ENCODE assay signal across 30 mouse cellular contexts in the genomic region with DNA sequence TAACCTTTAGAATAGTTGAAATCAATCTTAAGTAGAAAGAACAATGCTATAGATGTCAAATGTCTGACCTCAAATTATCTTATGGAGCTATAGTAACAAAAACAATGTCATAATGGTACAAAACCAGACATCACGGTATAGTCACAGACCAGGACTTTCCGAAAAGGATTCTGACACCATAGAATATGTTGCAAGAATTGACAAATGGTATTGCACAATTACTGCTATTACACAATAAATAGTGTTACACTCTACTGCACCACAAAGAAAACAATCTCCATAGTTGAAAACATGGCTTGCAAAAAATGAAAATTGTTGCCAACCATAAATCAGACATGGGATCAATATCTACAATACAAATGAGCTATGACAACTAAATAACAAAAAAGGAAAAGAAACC. TPM values are rescaled to one million over a fixed set of nuclear protein-coding genes. Genes with fewer than 3 reads are reported as not detected.
DNase-seq lines count a peak whose midpoint lies in the region; ATAC-seq and TF ChIP-seq lines count a peak whose summit lies in the region.
"Had no signal": no experiment of that assay in that cellular context is flagged by ENCODE, and none has a peak within 500 bp of the region (broad histone marks: within the 10 kb centered on the region; RNA-seq: fewer than 3 reads in every experiment).

No protein-coding gene starts in this region.

- no peak for ATAC-seq in lung, postnatal 0 days
- peak; percentile 67 for ATAC-seq in granulocyte monocyte progenitor cell, adult 5-6 weeks (replicated peaks; ENCODE audit: poor library complexity, severe bottlenecking)
- peak; percentile 50; the same call in 1 of the 2 replicates for ATAC-seq in neutrophil, adult 5-6 weeks (ENCODE audit: extremely low read depth, insufficient number of reproducible peaks, low FRiP score, poor library complexity, severe bottlenecking)
- ATAC-seq: forebrain, embryonic 14.5 days; forebrain, postnatal 0 days had no signal

- no peaks in the 10 kb centered on the region for H3K27me3 ChIP-seq in lung, postnatal 0 days (replicated peaks; ENCODE audit: insufficient read depth, low read length)
- H3K27me3 ChIP-seq: embryonic facial prominence, embryonic 12.5 days; embryonic facial prominence, embryonic 15.5 days; hindbrain, embryonic 12.5 days; hindbrain, embryonic 15.5 days had no signal

- no peak for TF ChIP-seq EP300 in lung, postnatal 0 days (IDR thresholded peaks at IDR 0.05)

- H3K9ac ChIP-seq in lung, postnatal 0 days (replicated peaks; ENCODE audit: low read depth) = no peak overlapping the region
- H3K9ac ChIP-seq: embryonic facial prominence, embryonic 12.5 days; embryonic facial prominence, embryonic 15.5 days; forebrain, postnatal 0 days; hindbrain, embryonic 12.5 days; hindbrain, embryonic 15.5 days had no signal

- H3K36me3 ChIP-seq in lung, postnatal 0 days (ENCODE audit: insufficient read depth, low read length) = no peaks in the 10 kb centered on the region
- H3K36me3 ChIP-seq: embryonic facial prominence, embryonic 12.5 days; embryonic facial prominence, embryonic 15.5 days; hindbrain, embryonic 12.5 days; hindbrain, embryonic 15.5 days had no signal

- H3K4me2 ChIP-seq in lung, postnatal 0 days (replicated peaks; ENCODE audit: low read depth, low read length) = no peak overlapping the region
- H3K4me2 ChIP-seq: embryonic facial prominence, embryonic 12.5 days; embryonic facial prominence, embryonic 15.5 days; heart, embryonic 11.5 days; hindbrain, embryonic 12.5 days; hindbrain, embryonic 15.5 days had no signal

- 79% methylated on average over 2 of the region's 2 CpGs for WGBS in lung, postnatal 0 days

- peak; percentile 10 for DNase-seq in lung, postnatal 0 days (ENCODE audit: low spot score)
- DNase-seq in lung, postnatal 4 days = no peak
- DNase-seq in right cerebral cortex, postnatal 14 days = no peak
- no peak for DNase-seq in frontal cortex, postnatal 10 days (ENCODE audit: low spot score in 2 of 2)
- DNase-seq: adrenal gland, postnatal 10 days; adrenal gland, postnatal 36 days; cerebellum, adult 18-20 months; cerebellum, adult 9-10 months; cerebellum, postnatal 14 days; forebrain, postnatal 0 days; gastrocnemius, postnatal 25 days; heart, adult 2 months had no signal

- no peaks in the 10 kb centered on the region for H3K4me1 ChIP-seq in lung, postnatal 0 days (ENCODE audit: insufficient read depth, low read depth, low read length)
- H3K4me1 ChIP-seq: embryonic facial prominence, embryonic 12.5 days; hindbrain, embryonic 12.5 days; hindbrain, embryonic 15.5 days had no signal

- no peak for TF ChIP-seq CTCF in lung, postnatal 0 days (IDR thresholded peaks at IDR 0.05)

- H3K27ac ChIP-seq in lung, postnatal 0 days (ENCODE audit: low read length) = no peak overlapping the region
- H3K27ac ChIP-seq: embryonic facial prominence, embryonic 12.5 days; embryonic facial prominence, embryonic 15.5 days; heart, adult 2 months; hindbrain, embryonic 12.5 days; hindbrain, embryonic 15.5 days had no signal

- no peaks in the 10 kb centered on the region for H3K9me3 ChIP-seq in lung, postnatal 0 days (ENCODE audit: low read length)
- H3K9me3 ChIP-seq: embryonic facial prominence, embryonic 12.5 days; embryonic facial prominence, embryonic 15.5 days; hindbrain, embryonic 12.5 days; hindbrain, embryonic 15.5 days had no signal

- H3K4me3 ChIP-seq in lung, postnatal 0 days (ENCODE audit: low read depth, low read length) = no peak overlapping the region
- H3K4me3 ChIP-seq: embryonic facial prominence, embryonic 12.5 days; embryonic facial prominence, embryonic 15.5 days; heart, adult 2 months; hindbrain, embryonic 12.5 days; hindbrain, embryonic 15.5 days had no signal

RNA-seq across cellular contexts. Expression of a gene that starts 43.5 kb away (rescaled TPM):
- not detected in 2 replicates for polyA plus RNA-seq in lung, postnatal 0 days (2015; fragmentation: Nextera tagmentation; extraction: Ambion mirVana)
- total RNA-seq in granulocyte monocyte progenitor cell, adult 5-6 weeks (2014; fragmentation: Nextera tagmentation) = not detected in 2 replicates
- total RNA-seq in granulocyte monocyte progenitor cell, adult 5-6 weeks (2017) = not detected in 2 replicates
- total RNA-seq in neutrophil, adult 5-6 weeks (2017) = 0.37 TPM in 1 of 2 replicates, not detected in the other
- total RNA-seq: adrenal gland, adult 18-20 months; adrenal gland, postnatal 10 days; adrenal gland, postnatal 36 days; ES-E14; forebrain, postnatal 0 days; gastrocnemius, adult 8-10 months; gastrocnemius, postnatal 25 days; heart, postnatal 25 days; hematopoietic stem cell, adult 5-6 weeks had no signal
- polyA plus RNA-seq: embryonic facial prominence, embryonic 12.5 days; forebrain, embryonic 11.5 days; forebrain, embryonic 14.5 days; forebrain, postnatal 0 days; frontal cortex, adult 2 months; gonadal fat pad, adult 2 months; heart, adult 2 months; heart, embryonic 11.5 days; heart, embryonic 14.5 days; heart, postnatal 0 days; hindbrain, embryonic 12.5 days had no signal
